Mouse (Mus musculus) olfactory bulb, adult 2 months (tissue): ENCODE data around the gene Anapc2.

ENCODE experiments used
- CTCF ChIP-seq: fragments of 200-500 bp; IDR thresholded peaks from 2 replicates; pipeline ENCODE4 v1.5.1; 2012; ENCODE audit warnings: low read depth, mild to moderate bottlenecking, low read length, moderate library complexity; ENCODE audit not compliant: insufficient read depth
- POLR2A ChIP-seq: fragments of 200-500 bp; IDR thresholded peaks from 2 replicates; pipeline ENCODE4 v1.6.1; 2012; ENCODE audit warnings: mild to moderate bottlenecking, low read depth, low read length, moderate library complexity; ENCODE audit not compliant: insufficient read depth

- TF ChIP-seq CTCF (no peak), POLR2A (no peak)
These were observed 8.5 kb upstream of the Anapc2 start for GRCm38 (mm10) chr2:25263623-25264285.
